Mouse (Mus musculus) kidney, postnatal 0 days (tissue): Measurements from ENCODE around the gene Adamtsl3. TPM values are rescaled to one million over a fixed set of nuclear protein-coding genes. Genes with fewer than 3 reads are reported as not detected.

Experiments used
- ATAC-seq: fragments of 200-750 bp; cut with Nextera tagmentation; replicated peaks from 2 replicates; pipeline ENCODE4 v1.8.0; 2017; ENCODE audit warnings: low read depth, moderate number of reproducible peaks, moderate TSS enrichment, moderate library complexity; ENCODE audit not compliant: low FRiP score
- DNase-seq: peaks from one replicate; pipeline ENCODE4 v3.0.0-alpha.2; 2016; ENCODE audit warnings: low spot score
- H3K27ac ChIP-seq: fragments of 300-500 bp; sonication (generic); 2 replicates; pipeline ENCODE4 v1.5.1; 2014; ENCODE audit warnings: mild to moderate bottlenecking
- H3K27me3 ChIP-seq: fragments of 300-500 bp; sonication (generic); 2 replicates; pipeline ENCODE4 v1.6.1; 2014; ENCODE audit warnings: low read length, mixed read lengths; ENCODE audit not compliant: insufficient read depth
- H3K36me3 ChIP-seq: fragments of 300-500 bp; sonication (generic); 2 replicates; pipeline ENCODE4 v1.6.1; 2014; ENCODE audit warnings: low read length, mixed read lengths; ENCODE audit not compliant: insufficient read depth
- H3K4me1 ChIP-seq: fragments of 300-500 bp; sonication (generic); replicated peaks from 2 replicates; pipeline ENCODE4 v1.6.1; 2014; ENCODE audit warnings: antibody characterized with exemption, low read length, mixed read lengths; ENCODE audit not compliant: insufficient read depth
- H3K4me2 ChIP-seq: fragments of 300-500 bp; sonication (generic); 2 replicates; pipeline ENCODE4 v1.6.1; 2014; ENCODE audit warnings: mild to moderate bottlenecking, low read length, moderate library complexity, mixed read lengths
- H3K4me3 ChIP-seq: fragments of 300-500 bp; sonication (generic); replicated peaks from 2 replicates; pipeline ENCODE4 v1.5.1; 2014; ENCODE audit warnings: low read depth, low read length
- H3K9ac ChIP-seq: fragments of 300-500 bp; sonication (generic); 2 replicates; pipeline ENCODE4 v1.6.1; 2014; ENCODE audit warnings: low read depth, low read length
- H3K9me3 ChIP-seq: fragments of 300-500 bp; sonication (generic); replicated peaks from 2 replicates; pipeline ENCODE4 v1.6.1; 2016; ENCODE audit warnings: low read length, inconsistent platforms, mixed read lengths
- CTCF ChIP-seq: IDR thresholded peaks from 2 replicates; pipeline ENCODE4 v1.5.1; 2016; ENCODE audit warnings: antibody characterized with exemption, low read depth, mild to moderate bottlenecking, moderate library complexity
- WGBS: fragments of 180-500 bp; shearing (Covaris S2); extraction: QIAGEN DNeasy Blood & Tissue Kit; methylation state at CpG from one replicate; pipeline ENCODE4 v1.1.7; 2014; 5-methylcytosine and 5-hydroxymethylcytosine counted together
- polyA plus RNA-seq: library from polyadenylated mRNA; unstranded; fragments of >200 nt; fragmentation: Nextera tagmentation; extraction: Ambion mirVana; gene quantifications from 2 replicates; pipeline ENCODE4 v1.2.1, GENCODE M21; 2015

Adamtsl3 gene
- polyA plus RNA-seq, 1 experiment from 2014 or later: 0.47 TPM

- no peak for TF ChIP-seq CTCF
- no peak overlapping the region for H3K4me3 ChIP-seq
- H3K4me1 ChIP-seq: no peaks in the 10 kb centered on the region
- WGBS: 76% methylated on average over 11 of the region's 11 CpGs
- DNase-seq: no peak
- H3K27me3 ChIP-seq: no peaks in the 10 kb centered on the region
- no peaks in the 10 kb centered on the region for H3K36me3 ChIP-seq
- no peaks in the 10 kb centered on the region for H3K9me3 ChIP-seq
- ATAC-seq: no peak
- H3K9ac ChIP-seq: no peak overlapping the region
- H3K4me2 ChIP-seq: no peak overlapping the region
- H3K27ac ChIP-seq: no peak overlapping the region
Observed at GRCm38 (mm10) chr7:82557111-82557510, 221.6 kb downstream of the Adamtsl3 start.

- Histone ChIP-seq H3K9ac (no peak overlapping the region), H3K4me2 (no peak overlapping the region), H3K27me3 (no peaks in the 10 kb centered on the region), H3K9me3 (no peaks in the 10 kb centered on the region), H3K4me3 (no peak overlapping the region), H3K36me3 (no peaks in the 10 kb centered on the region), H3K27ac (no peak overlapping the region), H3K4me1 (no peaks in the 10 kb centered on the region)
- 46% methylated on average over 8 of the region's 8 CpGs for WGBS
- peak; percentile 23; the same call in 1 of the 2 replicates for TF ChIP-seq CTCF
- ATAC-seq: no peak
- no peak for DNase-seq
Observed at GRCm38 (mm10) chr7:82566688-82567087, 231.2 kb downstream of the Adamtsl3 start.

- H3K36me3 ChIP-seq: no peaks in the 10 kb centered on the region
- no peak overlapping the region for H3K9ac ChIP-seq
- no peak for TF ChIP-seq CTCF
- H3K9me3 ChIP-seq: no peaks in the 10 kb centered on the region
- no peak for DNase-seq
- no peaks in the 10 kb centered on the region for H3K27me3 ChIP-seq
- no peak for ATAC-seq
- no peak overlapping the region for H3K27ac ChIP-seq
- H3K4me3 ChIP-seq: no peak overlapping the region
- H3K4me1 ChIP-seq: no peaks in the 10 kb centered on the region
- no peak overlapping the region for H3K4me2 ChIP-seq
- WGBS: 86% methylated on average over 3 of the region's 3 CpGs
Observed at GRCm38 (mm10) chr7:82567811-82568210, 232.3 kb downstream of the Adamtsl3 start.

- no peak for TF ChIP-seq CTCF
- no peak overlapping the region for H3K27ac ChIP-seq
- H3K4me1 ChIP-seq: no peaks in the 10 kb centered on the region
- H3K4me2 ChIP-seq: no peak overlapping the region
- 17% methylated on average over 1 of the region's 1 CpGs for WGBS
- DNase-seq: no peak
- no peaks in the 10 kb centered on the region for H3K36me3 ChIP-seq
- H3K4me3 ChIP-seq: no peak overlapping the region
- ATAC-seq: no peak
- H3K27me3 ChIP-seq: no peaks in the 10 kb centered on the region
- no peaks in the 10 kb centered on the region for H3K9me3 ChIP-seq
- no peak overlapping the region for H3K9ac ChIP-seq
Observed at GRCm38 (mm10) chr7:82572981-82573380, 237.5 kb downstream of the Adamtsl3 start.

GRCm38 (mm10) chr7:82580007-82580406 lies 244.5 kb downstream of the Adamtsl3 start:
- 73% methylated on average over 3 of the region's 3 CpGs for WGBS
- H3K4me3 ChIP-seq: no peak overlapping the region
- DNase-seq: no peak
- no peak for ATAC-seq
- no peaks in the 10 kb centered on the region for H3K9me3 ChIP-seq
- no peak for TF ChIP-seq CTCF
- no peak overlapping the region for H3K4me2 ChIP-seq
- no peaks in the 10 kb centered on the region for H3K36me3 ChIP-seq
- H3K27ac ChIP-seq: no peak overlapping the region
- H3K9ac ChIP-seq: no peak overlapping the region
- H3K4me1 ChIP-seq: no peaks in the 10 kb centered on the region
- H3K27me3 ChIP-seq: no peaks in the 10 kb centered on the region

- no peaks in the 10 kb centered on the region for H3K4me1 ChIP-seq
- no peak overlapping the region for H3K9ac ChIP-seq
- ATAC-seq (no peak), DNase-seq (no peak)
- TF ChIP-seq CTCF: no peak
- 72% methylated on average over 5 of the region's 5 CpGs for WGBS
- H3K36me3 ChIP-seq: no peaks in the 10 kb centered on the region
- H3K27me3 ChIP-seq: no peaks in the 10 kb centered on the region
- no peak overlapping the region for H3K4me3 ChIP-seq
- H3K4me2 ChIP-seq: no peak overlapping the region
- no peaks in the 10 kb centered on the region for H3K9me3 ChIP-seq
- H3K27ac ChIP-seq: no peak overlapping the region
Observed at GRCm38 (mm10) chr7:82581802-82582201, 246.3 kb downstream of the Adamtsl3 start.

- no peaks in the 10 kb centered on the region for H3K9me3 ChIP-seq
- DNase-seq: no peak
- TF ChIP-seq CTCF: no peak
- no peaks in the 10 kb centered on the region for H3K4me1 ChIP-seq
- no peak overlapping the region for H3K9ac ChIP-seq
- no peak for ATAC-seq
- no peak overlapping the region for H3K27ac ChIP-seq
- H3K27me3 ChIP-seq: no peaks in the 10 kb centered on the region
- no peak overlapping the region for H3K4me3 ChIP-seq
- WGBS: 90% methylated on average over 4 of the region's 4 CpGs
- H3K4me2 ChIP-seq: no peak overlapping the region
- H3K36me3 ChIP-seq: no peaks in the 10 kb centered on the region
Observed at GRCm38 (mm10) chr7:82582534-82582933, 247.0 kb downstream of the Adamtsl3 start.
